Mouse (Mus musculus): ENCODE data around the gene Eif2b2.

Gene Eif2b2

GRCm38 (mm10) chr12:85195086-85195485 lies 24.2 kb upstream of the Eif2b2 start:
- no peak for DNase-seq

GRCm38 (mm10) chr12:85196191-85196590 lies 23.1 kb upstream of the Eif2b2 start:
- DNase-seq: no peak

GRCm38 (mm10) chr12:85197371-85197770 lies 21.9 kb upstream of the Eif2b2 start:
- no peak for DNase-seq

GRCm38 (mm10) chr12:85197936-85198335 lies 21.3 kb upstream of the Eif2b2 start:
- no peak for DNase-seq

- DNase-seq: no peak
Observed at GRCm38 (mm10) chr12:85199954-85200353, 19.3 kb upstream of the Eif2b2 start.

GRCm38 (mm10) chr12:85200929-85201829 lies 18.1 kb upstream of the Eif2b2 start:
- no peak for DNase-seq

GRCm38 (mm10) chr12:85201830-85202147 lies 17.5 kb upstream of the Eif2b2 start:
- no peak for DNase-seq

- no peak for DNase-seq
Observed at GRCm38 (mm10) chr12:85202191-85202590, 17.1 kb upstream of the Eif2b2 start.

GRCm38 (mm10) chr12:85203699-85204098 lies 15.6 kb upstream of the Eif2b2 start:
- no peak for DNase-seq

GRCm38 (mm10) chr12:85204105-85204504 lies 15.2 kb upstream of the Eif2b2 start:
- DNase-seq: no peak

- DNase-seq: no peak
Observed at GRCm38 (mm10) chr12:85205425-85205824, 13.9 kb upstream of the Eif2b2 start.

GRCm38 (mm10) chr12:85208687-85209199 lies 10.5 kb upstream of the Eif2b2 start:
- peak; percentile 21 for DNase-seq

GRCm38 (mm10) chr12:85215031-85215430 lies 4.2 kb upstream of the Eif2b2 start:
- DNase-seq: no peak

GRCm38 (mm10) chr12:85217733-85218310 lies 1.5 kb upstream of the Eif2b2 start:
- no peak for DNase-seq

- peak; percentile 46 for DNase-seq
Observed at GRCm38 (mm10) chr12:85219905-85220290, 617 bp downstream of the Eif2b2 start.

- DNase-seq: no peak
Observed at GRCm38 (mm10) chr12:85227227-85227626, 7.9 kb downstream of the Eif2b2 start.

GRCm38 (mm10) chr12:85227876-85228599 lies 8.8 kb downstream of the Eif2b2 start:
- DNase-seq: no peak

GRCm38 (mm10) chr12:85233376-85234358 lies 14.4 kb downstream of the Eif2b2 start:
- no peak for DNase-seq

- DNase-seq: no peak
Observed at GRCm38 (mm10) chr12:85237553-85237952, 18.3 kb downstream of the Eif2b2 start.

GRCm38 (mm10) chr12:85252083-85252482 lies 32.8 kb downstream of the Eif2b2 start:
- no peak for DNase-seq

GRCm38 (mm10) chr12:85256074-85256751 lies 36.9 kb downstream of the Eif2b2 start:
- DNase-seq: no peak

All from thymus, postnatal 25 days (tissue).